Mouse (Mus musculus) myocyte (in vitro differentiated cells): ENCODE results near the gene Rab40b. TPM values are rescaled to one million over a fixed set of nuclear protein-coding genes. Genes with fewer than 3 reads are reported as not detected.
"Not testable (repeated sequence)": the region's sequence is repeated elsewhere in the genome, so short reads cannot be mapped to it uniquely, and the experiment has no call there.

ENCODE experiments used
- H3K27me3 ChIP-seq: one replicate; pipeline ENCODE4 v1.6.1; 2011; ENCODE audit not compliant: control insufficient read depth, insufficient read depth, insufficient read length
- H3K36me3 ChIP-seq: one replicate; pipeline ENCODE4 v1.6.1; 2011; ENCODE audit not compliant: control insufficient read depth, insufficient read depth
- H3K4me2 ChIP-seq: one replicate; pipeline ENCODE4 v1.6.1; 2011; ENCODE audit warnings: low read depth, control low read depth
- H3K4me3 ChIP-seq: one replicate; pipeline ENCODE4 v1.5.1; 2011; ENCODE audit warnings: mild to moderate bottlenecking, control low read depth, moderate library complexity
- H3K79me2 ChIP-seq: one replicate; pipeline ENCODE4 v1.6.1; 2011; ENCODE audit not compliant: control insufficient read depth, insufficient read depth
- H3ac ChIP-seq: one replicate; pipeline ENCODE4 v1.6.1; 2011; ENCODE audit not compliant: control insufficient read depth, insufficient read length
- CEBPB ChIP-seq: IDR thresholded peaks from 2 replicates; pipeline ENCODE4 v1.6.1; 2011; ENCODE audit warnings: mild to moderate bottlenecking, moderate library complexity; ENCODE audit not compliant: poor library complexity, insufficient read depth, severe bottlenecking
- E2F4 ChIP-seq: IDR thresholded peaks from one replicate; pipeline ENCODE4 v1.6.1; 2011; ENCODE audit warnings: mild to moderate bottlenecking, control low read depth, moderate library complexity; ENCODE audit not compliant: insufficient read depth
- MAX ChIP-seq: IDR thresholded peaks from one replicate; pipeline ENCODE4 v1.6.1; 2011; ENCODE audit warnings: low read depth, mild to moderate bottlenecking, control low read depth
- MYOD1 ChIP-seq, 3 experiments: IDR thresholded peaks; one replicate each; pipeline ENCODE4 v1.6.1; 2011; ENCODE audit warnings: control low read depth in 2 of 3, low read depth in 2 of 3, mild to moderate bottlenecking in 2 of 3, moderate library complexity in 1 of 3; ENCODE audit not compliant: insufficient read length in 2 of 3, control insufficient read depth in 1 of 3
- MYOG ChIP-seq, 3 experiments: IDR thresholded peaks; one replicate each; pipeline ENCODE4 v1.6.1; 2011; ENCODE audit warnings: control low read depth in 2 of 3, low read depth in 2 of 3, mild to moderate bottlenecking in 2 of 3; ENCODE audit not compliant: insufficient read length in 2 of 3, control insufficient read depth in 1 of 3, insufficient read depth in 1 of 3
- POLR2A ChIP-seq: IDR thresholded peaks from one replicate; pipeline ENCODE4 v1.6.1; 2011; ENCODE audit warnings: low read depth, mild to moderate bottlenecking, control low read depth, moderate library complexity; ENCODE audit not compliant: insufficient read length
- POLR2AphosphoS2 ChIP-seq: IDR thresholded peaks from one replicate; pipeline ENCODE4 v1.6.1; 2011; ENCODE audit warnings: low read depth, control low read depth; ENCODE audit not compliant: insufficient read length
- REST ChIP-seq: IDR thresholded peaks from one replicate; pipeline ENCODE4 v1.6.1; 2011; ENCODE audit warnings: mild to moderate bottlenecking, control low read depth, moderate library complexity; ENCODE audit not compliant: insufficient read depth, insufficient read length
- SRF ChIP-seq: IDR thresholded peaks from one replicate; pipeline ENCODE4 v1.6.1; 2011; ENCODE audit warnings: low read depth; ENCODE audit not compliant: control insufficient read depth, insufficient read length
- TCF3 ChIP-seq: IDR thresholded peaks from one replicate; pipeline ENCODE4 v1.6.1; 2011; ENCODE audit warnings: low read depth, control low read depth; ENCODE audit not compliant: insufficient read length
- USF1 ChIP-seq: IDR thresholded peaks from one replicate; pipeline ENCODE4 v1.6.1; 2011; ENCODE audit warnings: low read depth, mild to moderate bottlenecking, control low read depth, moderate library complexity
- polyA plus RNA-seq: library from polyadenylated mRNA; unstranded; fragments of >200 nt; fragmentation: generic; extraction: Trizol; gene quantifications from one replicate; pipeline ENCODE4 v1.2.1, GENCODE M21; 2012; ENCODE audit warnings: missing spikeins

Rab40b gene
- polyA plus RNA-seq, 1 experiment: 13.5 TPM

- Histone ChIP-seq H3K4me2 (peak overlapping the region; percentile 99), H3ac (peak overlapping the region; percentile 71), H3K4me3 (peak overlapping the region; percentile 90), H3K27me3 (no peaks in the 10 kb centered on the region), H3K79me2 (peaks cover 64% of the 10 kb centered on the region), H3K36me3 (no peaks in the 10 kb centered on the region)
- TF ChIP-seq POLR2A (no peak), MYOD1 (IDR thresholded peaks at IDR 0.05; ENCODE audit: control insufficient read depth in 1 of 3, insufficient read length in 2 of 3, low read depth in 2 of 3) (no peak), REST (no peak), CEBPB (no peak), SRF (no peak), USF1 (no peak), MYOG (IDR thresholded peaks at IDR 0.05; ENCODE audit: control insufficient read depth in 1 of 3, insufficient read depth in 1 of 3, insufficient read length in 2 of 3, low read depth in 2 of 3) (no peak)
Measured at GRCm38 (mm10) chr11:121353326-121354090, 34.5 kb downstream of the Rab40b start.

GRCm38 (mm10) chr11:121348727-121349126 lies 39.3 kb downstream of the Rab40b start:
- H3K79me2 ChIP-seq: peaks cover 79% of the 10 kb centered on the region
- not testable (repeated sequence) for H3ac ChIP-seq, H3K4me3 ChIP-seq, H3K27me3 ChIP-seq, H3K4me2 ChIP-seq, H3K36me3 ChIP-seq

- Histone ChIP-seq H3ac (no peak overlapping the region), H3K79me2 (peaks cover 74% of the 10 kb centered on the region), H3K4me3 (no peak overlapping the region), H3K4me2 (no peak overlapping the region), H3K36me3 (peaks cover 2% of the 10 kb centered on the region), H3K27me3 (no peaks in the 10 kb centered on the region)
- TF ChIP-seq USF1: no peak
- no peak for TF ChIP-seq POLR2AphosphoS2
- TF ChIP-seq TCF3: no peak
- no peak for TF ChIP-seq CEBPB
- TF ChIP-seq MYOG (IDR thresholded peaks at IDR 0.05; ENCODE audit: control insufficient read depth in 1 of 3, insufficient read depth in 1 of 3, insufficient read length in 2 of 3, low read depth in 2 of 3): no peak
Measured at GRCm38 (mm10) chr11:121348166-121348565, 39.9 kb downstream of the Rab40b start.

GRCm38 (mm10) chr11:121347036-121347435 lies 41.0 kb downstream of the Rab40b start:
- Histone ChIP-seq H3K4me2 (no peak overlapping the region), H3K36me3 (peaks cover 4% of the 10 kb centered on the region), H3K4me3 (no peak overlapping the region), H3ac (no peak overlapping the region), H3K27me3 (no peaks in the 10 kb centered on the region), H3K79me2 (peaks cover 70% of the 10 kb centered on the region)
- TF ChIP-seq MYOD1 (IDR thresholded peaks at IDR 0.05; ENCODE audit: control insufficient read depth in 1 of 3, insufficient read length in 2 of 3, low read depth in 2 of 3) (peak in 1 of 3 experiments; percentile 38), MYOG (IDR thresholded peaks at IDR 0.05; ENCODE audit: control insufficient read depth in 1 of 3, insufficient read depth in 1 of 3, insufficient read length in 2 of 3, low read depth in 2 of 3) (peak in 2 of 3 experiments; percentile 44), SRF (no peak), E2F4 (no peak)

GRCm38 (mm10) chr11:121342423-121342822 lies 45.6 kb downstream of the Rab40b start:
- H3K79me2 ChIP-seq: peaks cover 45% of the 10 kb centered on the region
- not testable (repeated sequence) for H3K36me3 ChIP-seq, H3K4me2 ChIP-seq, H3K4me3 ChIP-seq, H3K27me3 ChIP-seq, H3ac ChIP-seq

GRCm38 (mm10) chr11:121340287-121340686 lies 47.8 kb downstream of the Rab40b start:
- Histone ChIP-seq H3K27me3 (no peaks in the 10 kb centered on the region), H3K79me2 (peaks cover 36% of the 10 kb centered on the region), H3ac (no peak overlapping the region), H3K4me3 (no peak overlapping the region), H3K4me2 (no peak overlapping the region), H3K36me3 (peaks cover 18% of the 10 kb centered on the region)
- TF ChIP-seq TCF3 (no peak), MAX (no peak)
